Mouse (Mus musculus) hindbrain, embryonic 13.5 days (tissue): ENCODE results near the gene Hivep3. TPM values are rescaled to one million over a fixed set of nuclear protein-coding genes. Genes with fewer than 3 reads are reported as not detected.
A peak's percentile ranks its signal among the peaks of the same experiment; 100 is the strongest.

Experiments used
- ATAC-seq: fragments of 200-750 bp; cut with Nextera tagmentation; 2 replicates; pipeline ENCODE4 v1.8.0; 2017; ENCODE audit warnings: moderate TSS enrichment; ENCODE audit not compliant: low FRiP score
- H3K27ac ChIP-seq: fragments of 300-500 bp; sonication (generic); 2 replicates; pipeline ENCODE4 v1.5.1; 2015; ENCODE audit warnings: inconsistent platforms, mild to moderate bottlenecking, moderate library complexity
- H3K27me3 ChIP-seq: fragments of 300-500 bp; sonication (generic); 2 replicates; pipeline ENCODE4 v1.6.1; 2015; ENCODE audit warnings: mild to moderate bottlenecking, inconsistent platforms
- H3K36me3 ChIP-seq: fragments of 300-500 bp; sonication (generic); 2 replicates; pipeline ENCODE4 v1.6.1; 2015; ENCODE audit warnings: mild to moderate bottlenecking, inconsistent platforms
- H3K4me1 ChIP-seq: fragments of 300-500 bp; sonication (generic); replicated peaks from 2 replicates; pipeline ENCODE4 v1.6.1; 2015; ENCODE audit warnings: inconsistent platforms
- H3K4me2 ChIP-seq: fragments of 300-500 bp; sonication (generic); 2 replicates; pipeline ENCODE4 v1.6.1; 2015; ENCODE audit warnings: inconsistent platforms, mild to moderate bottlenecking, moderate library complexity
- H3K4me3 ChIP-seq: fragments of 300-500 bp; sonication (generic); 2 replicates; pipeline ENCODE4 v1.5.1; 2015; ENCODE audit warnings: mild to moderate bottlenecking, inconsistent platforms
- H3K9ac ChIP-seq: fragments of 300-500 bp; sonication (generic); 2 replicates; pipeline ENCODE4 v1.6.1; 2015; ENCODE audit warnings: mild to moderate bottlenecking, inconsistent platforms
- H3K9me3 ChIP-seq: fragments of 300-500 bp; sonication (generic); 2 replicates; pipeline ENCODE4 v1.6.1; 2016; ENCODE audit warnings: inconsistent platforms
- WGBS: fragments of 180-500 bp; shearing (Covaris S2); methylation state at CpG from one replicate; pipeline ENCODE4 v1.1.7; 2015; 5-methylcytosine and 5-hydroxymethylcytosine counted together
- polyA plus RNA-seq: library from polyadenylated mRNA; unstranded; fragments of >200 nt; fragmentation: Nextera tagmentation; extraction: Ambion mirVana; gene quantifications from 2 replicates; pipeline ENCODE4 v1.2.1, GENCODE M21; 2015

Gene Hivep3
- polyA plus RNA-seq, 1 experiment from 2014 or later: 12.8 TPM

DNA sequence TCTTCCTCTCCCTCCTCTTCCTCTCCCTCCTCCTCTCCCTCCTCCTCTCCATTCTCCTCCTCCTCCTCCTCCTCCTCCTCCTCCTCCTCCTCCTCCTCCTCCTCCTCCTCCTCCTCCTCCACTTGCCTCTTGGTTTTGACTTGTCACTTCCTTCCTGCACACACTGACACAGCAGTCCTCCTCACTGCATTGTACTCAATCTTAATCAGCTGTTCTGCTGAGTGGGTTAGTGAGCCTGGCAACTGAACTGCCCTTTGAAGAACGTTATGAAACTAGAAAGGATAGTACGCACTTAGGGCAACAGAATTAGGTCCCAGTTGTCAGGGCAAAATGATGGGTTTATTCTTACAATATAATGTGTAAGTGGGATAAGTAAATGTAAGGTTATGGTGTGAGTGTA is 73.8 kb downstream of the Hivep3 start:
- Histone ChIP-seq H3K36me3 (no peaks in the 10 kb centered on the region), H3K9me3 (no peaks in the 10 kb centered on the region), H3K4me2 (no peak overlapping the region), H3K4me1 (no peaks in the 10 kb centered on the region), H3K9ac (no peak overlapping the region), H3K27me3 (peaks cover 20% of the 10 kb centered on the region), H3K27ac (no peak overlapping the region), H3K4me3 (no peak overlapping the region)
- ATAC-seq: no peak
- WGBS: 67% methylated on average over 2 of the region's 2 CpGs

GRCm38 (mm10) chr4:119809245-119809644 is 75.7 kb downstream of the Hivep3 start:
- no peak overlapping the region for H3K27ac ChIP-seq
- H3K27me3 ChIP-seq: peaks cover 29% of the 10 kb centered on the region
- 33% methylated on average over 5 of the region's 5 CpGs for WGBS
- H3K36me3 ChIP-seq: no peaks in the 10 kb centered on the region
- peaks cover 15% of the 10 kb centered on the region for H3K4me1 ChIP-seq
- H3K9me3 ChIP-seq: no peaks in the 10 kb centered on the region
- H3K9ac ChIP-seq: no peak overlapping the region
- no peak overlapping the region for H3K4me2 ChIP-seq
- H3K4me3 ChIP-seq: no peak overlapping the region
- no peak for ATAC-seq

DNA sequence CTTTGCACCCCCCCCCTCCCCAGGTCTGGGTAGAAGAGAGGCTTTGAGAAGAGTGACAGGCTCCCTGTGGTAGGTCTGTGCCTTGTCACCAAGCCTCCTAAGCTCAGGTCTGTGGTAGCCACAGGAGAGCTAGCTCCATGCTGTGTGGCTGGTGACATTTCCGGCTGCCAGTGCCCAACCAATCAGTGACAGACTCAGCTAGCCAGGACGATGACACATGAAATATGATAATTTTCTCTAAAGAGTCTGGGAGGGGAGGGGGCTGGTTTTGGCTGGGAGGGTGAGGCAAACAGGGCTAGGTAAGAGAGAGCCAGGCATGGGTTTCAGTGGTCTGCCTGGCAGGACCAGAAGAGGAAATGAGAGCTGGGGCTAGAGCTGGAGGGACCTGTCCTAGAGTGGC is 79.2 kb downstream of the Hivep3 start:
- Histone ChIP-seq H3K4me1 (peaks cover 39% of the 10 kb centered on the region), H3K27me3 (peaks cover 37% of the 10 kb centered on the region), H3K9me3 (no peaks in the 10 kb centered on the region), H3K27ac (no peak overlapping the region), H3K36me3 (no peaks in the 10 kb centered on the region), H3K4me3 (no peak overlapping the region), H3K9ac (no peak overlapping the region), H3K4me2 (no peak overlapping the region)
- 9% methylated on average over 2 of the region's 2 CpGs for WGBS
- peak; percentile 18; the same call in 1 of the 2 replicates for ATAC-seq

- Histone ChIP-seq H3K4me1 (peaks cover 39% of the 10 kb centered on the region), H3K36me3 (no peaks in the 10 kb centered on the region), H3K4me3 (peak overlapping the region; percentile 63), H3K9ac (peak overlapping the region; percentile 83), H3K4me2 (peak overlapping the region; percentile 74), H3K27me3 (peaks cover 37% of the 10 kb centered on the region), H3K27ac (peak overlapping the region; percentile 91), H3K9me3 (no peaks in the 10 kb centered on the region)
- peak; percentile 52 for ATAC-seq
- WGBS: 11% methylated on average over 12 of the region's 12 CpGs
Observed at GRCm38 (mm10) chr4:119813500-119814184, 80.1 kb downstream of the Hivep3 start.

GRCm38 (mm10) chr4:119814185-119815132 is 80.9 kb downstream of the Hivep3 start:
- H3K9me3 ChIP-seq: no peaks in the 10 kb centered on the region
- H3K9ac ChIP-seq: peak overlapping the region; percentile 83
- peak overlapping the region; percentile 63 for H3K4me3 ChIP-seq
- WGBS: 2% methylated on average over 47 of the region's 47 CpGs
- H3K4me1 ChIP-seq: peaks cover 39% of the 10 kb centered on the region
- H3K4me2 ChIP-seq: peak overlapping the region; percentile 74
- H3K36me3 ChIP-seq: no peaks in the 10 kb centered on the region
- H3K27me3 ChIP-seq: peaks cover 37% of the 10 kb centered on the region
- peak; percentile 71 for ATAC-seq
- peak overlapping the region; percentile 91 for H3K27ac ChIP-seq

GRCm38 (mm10) chr4:119815133-119815792 is 81.7 kb downstream of the Hivep3 start:
- Histone ChIP-seq H3K27me3 (peaks cover 35% of the 10 kb centered on the region), H3K4me3 (peak overlapping the region; percentile 63), H3K9ac (peak overlapping the region; percentile 83), H3K27ac (peak overlapping the region; percentile 91), H3K4me1 (peaks cover 39% of the 10 kb centered on the region), H3K9me3 (no peaks in the 10 kb centered on the region), H3K4me2 (peak overlapping the region; percentile 74), H3K36me3 (no peaks in the 10 kb centered on the region)
- 0 out of 2 replicates have a peak, but pooled peaks have one; percentile 28 for ATAC-seq
- 9% methylated on average over 7 of the region's 7 CpGs for whole genome bisulfite sequencing

GRCm38 (mm10) chr4:119815793-119816161 is 82.2 kb downstream of the Hivep3 start:
- Histone ChIP-seq H3K9ac (peak overlapping the region; percentile 40), H3K4me1 (peaks cover 39% of the 10 kb centered on the region), H3K27ac (no peak overlapping the region), H3K36me3 (no peaks in the 10 kb centered on the region), H3K4me2 (peak overlapping the region; percentile 74), H3K27me3 (peaks cover 32% of the 10 kb centered on the region), H3K9me3 (no peaks in the 10 kb centered on the region), H3K4me3 (peak overlapping the region; percentile 63)
- no peak for ATAC-seq

DNA sequence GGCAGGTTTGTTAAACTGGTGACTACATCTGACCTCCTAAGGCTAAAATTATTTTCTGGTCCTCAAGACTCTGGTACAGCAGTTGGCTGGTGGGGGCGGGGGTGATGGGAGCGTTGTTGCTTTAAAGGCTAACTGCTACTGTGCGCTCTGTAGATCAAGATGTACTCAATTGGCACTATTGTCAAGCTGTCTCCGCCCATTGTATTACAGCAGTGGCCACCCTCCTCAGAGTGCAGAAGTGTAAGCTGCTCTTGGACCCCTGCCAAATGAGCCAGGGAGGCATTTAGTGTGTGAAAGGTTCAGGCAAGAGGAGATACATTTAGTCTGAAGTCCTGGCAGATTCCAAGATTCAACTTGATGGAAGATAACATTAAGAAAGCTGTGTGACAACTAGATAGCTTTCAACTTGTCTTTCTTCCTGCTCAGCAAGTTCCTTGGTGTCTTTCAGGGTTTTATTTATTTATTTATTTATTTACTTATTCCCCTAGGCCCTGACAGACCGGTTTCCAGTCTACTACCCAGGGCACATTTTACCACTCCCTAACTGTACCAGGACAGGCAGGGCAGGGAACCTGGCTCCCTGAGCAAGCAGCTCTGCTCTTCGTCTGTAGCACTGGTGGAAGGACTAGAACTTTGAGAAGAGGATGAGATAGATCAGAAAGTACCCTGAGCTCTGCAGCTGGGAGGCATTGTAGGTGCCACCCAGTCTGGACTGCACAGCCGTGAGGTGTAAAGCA is 83.2 kb downstream of the Hivep3 start:
- H3K9ac ChIP-seq: no peak overlapping the region
- peak; percentile 19; the same call in 1 of the 2 replicates for ATAC-seq

DNA sequence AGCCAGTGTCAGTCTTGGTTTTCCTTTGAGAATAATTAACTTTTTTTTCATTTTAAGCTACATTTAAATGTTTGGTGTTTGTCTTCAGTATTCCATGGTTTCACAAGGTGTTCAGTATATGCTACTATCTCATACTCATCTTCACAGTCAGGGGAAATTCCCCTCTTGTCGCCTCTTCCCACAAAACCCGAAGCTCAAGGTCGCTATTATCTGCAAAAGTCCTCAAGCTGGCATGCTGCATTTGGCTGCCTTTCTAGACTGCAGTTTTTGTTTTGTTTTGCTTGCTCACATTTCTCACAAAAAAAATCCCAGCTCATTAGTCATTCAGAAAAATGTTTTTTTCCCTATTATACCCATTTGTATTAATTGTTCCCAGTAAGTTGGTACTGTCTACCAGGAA is 92.4 kb downstream of the Hivep3 start:
- 86% methylated on average over 3 of the region's 3 CpGs for WGBS
- Histone ChIP-seq H3K36me3 (no peaks in the 10 kb centered on the region), H3K27ac (no peak overlapping the region), H3K9me3 (no peaks in the 10 kb centered on the region), H3K4me1 (no peaks in the 10 kb centered on the region), H3K9ac (no peak overlapping the region), H3K4me3 (no peak overlapping the region), H3K27me3 (no peaks in the 10 kb centered on the region), H3K4me2 (no peak overlapping the region)
- ATAC-seq: no peak

More for the DNA sequence above, 83.2 kb downstream of the Hivep3 start:
- no peaks in the 10 kb centered on the region for H3K36me3 ChIP-seq
- H3K27ac ChIP-seq: 0 out of 2 replicates have a peak overlapping the region, but pooled peaks have one; percentile 4
- peaks cover 23% of the 10 kb centered on the region for H3K27me3 ChIP-seq
- no peak overlapping the region for H3K4me3 ChIP-seq
- peak overlapping the region; percentile 74 for H3K4me2 ChIP-seq
- no peaks in the 10 kb centered on the region for H3K9me3 ChIP-seq
- H3K4me1 ChIP-seq: peaks cover 39% of the 10 kb centered on the region
- WGBS: 29% methylated on average over 7 of the region's 7 CpGs

GRCm38 (mm10) chr4:119828386-119828785 is 94.8 kb downstream of the Hivep3 start:
- Histone ChIP-seq H3K27ac (no peak overlapping the region), H3K9ac (no peak overlapping the region), H3K4me2 (no peak overlapping the region), H3K36me3 (no peaks in the 10 kb centered on the region), H3K4me1 (no peaks in the 10 kb centered on the region), H3K4me3 (no peak overlapping the region), H3K9me3 (no peaks in the 10 kb centered on the region), H3K27me3 (no peaks in the 10 kb centered on the region)
- 87% methylated on average over 3 of the region's 3 CpGs for WGBS
- no peak for ATAC-seq

GRCm38 (mm10) chr4:119828996-119829395 is 95.4 kb downstream of the Hivep3 start:
- 81% methylated on average over 4 of the region's 4 CpGs for WGBS
- no peak for ATAC-seq

More at GRCm38 (mm10) chr4:119828996-119829395, 95.4 kb downstream of the Hivep3 start:
- H3K9me3 ChIP-seq: no peaks in the 10 kb centered on the region
- H3K27ac ChIP-seq: no peak overlapping the region
- H3K36me3 ChIP-seq: no peaks in the 10 kb centered on the region
- H3K27me3 ChIP-seq: no peaks in the 10 kb centered on the region
- H3K9ac ChIP-seq: no peak overlapping the region
- H3K4me3 ChIP-seq: no peak overlapping the region
- no peak overlapping the region for H3K4me2 ChIP-seq
- no peaks in the 10 kb centered on the region for H3K4me1 ChIP-seq
